Mouse (Mus musculus): ENCODE results near the gene Chat.

DNA sequence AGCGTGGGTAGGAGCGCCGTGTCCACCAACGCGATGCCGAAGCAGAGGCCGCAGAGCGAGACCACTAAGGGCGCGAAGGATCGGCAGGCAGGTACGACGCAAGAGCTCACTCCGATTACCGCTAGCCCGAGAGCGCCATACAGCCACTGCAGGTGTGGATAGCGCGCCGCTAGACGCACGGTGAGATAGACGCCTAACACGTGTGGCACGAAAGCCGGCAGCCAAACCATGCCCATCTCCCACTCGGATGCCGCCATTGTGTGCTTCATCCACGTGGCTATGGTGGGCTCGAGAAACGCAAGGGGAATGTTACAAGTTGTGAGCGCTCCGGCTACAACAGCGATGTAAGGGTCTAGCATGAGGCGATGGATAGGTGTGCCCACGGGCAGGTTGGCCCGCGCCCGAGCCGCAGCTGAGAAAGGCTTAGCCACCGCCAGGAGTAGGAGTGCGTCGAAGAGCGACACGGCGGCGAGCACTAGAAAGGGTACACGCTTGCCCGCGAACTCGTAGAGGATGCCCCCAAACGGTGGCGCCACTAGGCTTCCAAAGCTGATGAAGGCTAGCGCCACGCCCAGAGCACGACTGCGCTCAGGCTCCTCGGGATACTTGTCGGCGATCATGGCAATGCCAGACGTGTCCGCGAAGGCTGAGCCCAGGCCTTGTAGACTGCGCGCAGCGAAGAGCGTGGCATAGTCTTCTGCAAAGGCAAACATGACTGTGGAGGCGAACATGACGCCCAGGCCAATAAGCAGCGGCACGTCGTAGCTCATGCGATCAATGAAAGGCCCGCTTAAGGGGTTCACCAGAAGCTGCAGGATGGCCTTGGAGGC, 2.4 kb downstream of the Chat start:
- TF ChIP-seq POLR2A (IDR thresholded peaks at IDR 0.05; ENCODE audit: borderline replicate concordance, control insufficient read depth, low read depth, low read length): no peak
- no peak for TF ChIP-seq CTCF (IDR thresholded peaks at IDR 0.05; ENCODE audit: control insufficient read depth, insufficient read depth, low read length)

Data from bone marrow, adult 2 months (tissue).